Comparison of ENCODE assay signal across 24 mouse cellular contexts in genomic region chr11:46289022-46289421, GRCm38 (mm10). TPM values are rescaled to one million over a fixed set of nuclear protein-coding genes. Genes with fewer than 3 reads are reported as not detected.
DNase-seq lines count a peak whose midpoint lies in the region; ATAC-seq and TF ChIP-seq lines count a peak whose summit lies in the region.
"Had no signal": no experiment of that assay in that cellular context is flagged by ENCODE, and none has a peak within 500 bp of the region (broad histone marks: within the 10 kb centered on the region; RNA-seq: fewer than 3 reads in every experiment).

No protein-coding gene starts in this region.

- H3K9me3 ChIP-seq in kidney, postnatal 0 days (replicated peaks; ENCODE audit: low read length) = no peaks in the 10 kb centered on the region
- H3K9me3 ChIP-seq: embryonic facial prominence, embryonic 13.5 days; embryonic facial prominence, embryonic 15.5 days; forebrain, embryonic 10.5 days; forebrain, embryonic 12.5 days; G1E had no signal

- ATAC-seq in kidney, postnatal 0 days (replicated peaks; ENCODE audit: low FRiP score, low read depth) = no peak
- ATAC-seq: activated CD4-positive, CD25-positive, alpha-beta regulatory T cell, adult 4 months; forebrain, embryonic 14.5 days; forebrain, embryonic 16.5 days; Patski had no signal

- DNase-seq in kidney, postnatal 0 days (ENCODE audit: low spot score) = no peak
- DNase-seq in kidney, adult 9 months = no peak
- peak; percentile 51 for DNase-seq in R1 (ENCODE audit: low read depth, low spot score)
- DNase-seq in thymus, adult 18-20 months = no peak
- no peak for DNase-seq in cerebellum, adult 9-11 months
- DNase-seq: adrenal gland, adult 8-10 months; adrenal gland, postnatal 14 days; adrenal gland, postnatal 36 days; cerebellum, adult 11-12 months; cerebellum, adult 2 months; cerebellum, adult 9-10 months; cerebellum, postnatal 14 days; cerebellum, postnatal 36 days; embryo, embryonic 11 days had no signal

- H3K4me2 ChIP-seq in kidney, postnatal 0 days (ENCODE audit: low read length) = no peak overlapping the region
- H3K4me2 ChIP-seq: embryonic facial prominence, embryonic 13.5 days; embryonic facial prominence, embryonic 15.5 days; forebrain, embryonic 12.5 days had no signal

- no peak overlapping the region for H3K9ac ChIP-seq in kidney, postnatal 0 days (ENCODE audit: low read depth, low read length)
- H3K9ac ChIP-seq: embryonic facial prominence, embryonic 13.5 days; embryonic facial prominence, embryonic 15.5 days; forebrain, embryonic 12.5 days had no signal

- H3K27ac ChIP-seq in kidney, postnatal 0 days = peak overlapping the region; percentile 36; the same call in 1 of the 2 replicates
- H3K27ac ChIP-seq: embryonic facial prominence, embryonic 13.5 days; embryonic facial prominence, embryonic 15.5 days; forebrain, embryonic 10.5 days; forebrain, embryonic 12.5 days had no signal

- TF ChIP-seq CTCF in kidney, postnatal 0 days (IDR thresholded peaks at IDR 0.05; ENCODE audit: low read depth) = no peak

- no peak overlapping the region for H3K4me3 ChIP-seq in kidney, postnatal 0 days (replicated peaks; ENCODE audit: low read depth, low read length)
- H3K4me3 ChIP-seq: embryonic facial prominence, embryonic 13.5 days; embryonic facial prominence, embryonic 15.5 days; erythroblast, embryonic 14.5 days; forebrain, embryonic 10.5 days; forebrain, embryonic 12.5 days had no signal

- peaks cover 9% of the 10 kb centered on the region for H3K4me1 ChIP-seq in kidney, postnatal 0 days (replicated peaks; ENCODE audit: insufficient read depth, low read length)

- 68% methylated on average over 4 of the region's 4 CpGs for WGBS in kidney, postnatal 0 days

- no peaks in the 10 kb centered on the region for H3K36me3 ChIP-seq in kidney, postnatal 0 days (ENCODE audit: insufficient read depth, low read length)
- H3K36me3 ChIP-seq: embryonic facial prominence, embryonic 15.5 days; G1E had no signal

- no peaks in the 10 kb centered on the region for H3K27me3 ChIP-seq in kidney, postnatal 0 days (ENCODE audit: insufficient read depth, low read length)
- H3K27me3 ChIP-seq: embryonic facial prominence, embryonic 13.5 days; embryonic facial prominence, embryonic 15.5 days; forebrain, embryonic 12.5 days; Patski had no signal

RNA-seq across cellular contexts. Expression of gene Cyfip2, which starts 23.6 kb away (rescaled TPM):
- polyA plus RNA-seq in kidney, postnatal 0 days (2015; fragmentation: Nextera tagmentation; extraction: Ambion mirVana) = 17.4 and 19.2 TPM in 2 replicates

RNA-seq across cellular contexts. Expression of gene Fndc9, which starts 53.7 kb away (rescaled TPM):
- 0.11 TPM in 2 replicates for polyA plus RNA-seq in kidney, postnatal 0 days (2015; fragmentation: Nextera tagmentation; extraction: Ambion mirVana)
- polyA plus RNA-seq: erythroblast, embryonic 14.5 days; G1E had no signal
